Mouse (Mus musculus) liver (tissue): ENCODE results near the gene Crygd.

Experiments
- DNase-seq: peaks from one replicate; pipeline ENCODE4 v3.0.0-alpha.2; 2020; ENCODE audit warnings: mixed read lengths

Crygd gene

DNA sequence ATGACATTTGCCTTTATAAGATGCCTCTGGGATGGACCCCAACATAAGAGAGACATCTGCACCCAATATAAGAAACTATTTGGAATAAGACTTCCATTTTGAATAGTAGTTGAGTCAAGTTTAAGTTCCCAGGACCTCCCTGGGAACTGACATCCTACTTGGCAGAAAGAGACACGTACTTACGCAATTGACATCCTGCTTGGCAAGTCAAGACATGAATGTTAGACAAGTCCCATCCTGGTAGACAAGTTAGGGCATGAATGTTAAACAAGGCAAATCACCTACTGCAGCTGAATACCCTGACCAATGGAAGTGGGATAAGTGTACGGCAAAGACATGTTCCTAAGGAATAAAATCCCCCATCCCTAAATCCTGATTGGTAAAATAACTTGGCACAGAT is 21.4 kb downstream of the Crygd start:
- no peak for DNase-seq

DNA sequence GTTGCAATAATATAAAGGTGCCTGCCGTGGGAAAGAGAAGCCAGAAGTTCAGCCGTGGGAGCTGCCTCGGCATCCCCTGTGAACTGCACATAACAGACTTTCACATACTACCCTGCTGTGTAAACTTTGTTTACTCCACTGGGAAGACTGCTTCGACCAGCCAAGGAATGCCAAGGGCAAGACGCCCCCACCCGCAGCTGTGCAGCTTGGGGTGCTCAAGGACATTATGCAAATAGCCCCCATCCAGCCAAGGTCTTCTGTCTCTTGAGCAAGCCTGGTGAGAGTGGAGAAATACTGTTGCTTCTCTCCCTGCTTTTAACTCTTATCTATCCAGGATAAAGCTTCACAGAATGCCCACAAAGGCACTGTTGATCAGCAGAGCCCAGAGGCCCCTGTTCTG is 22.4 kb downstream of the Crygd start:
- no peak for DNase-seq

DNA sequence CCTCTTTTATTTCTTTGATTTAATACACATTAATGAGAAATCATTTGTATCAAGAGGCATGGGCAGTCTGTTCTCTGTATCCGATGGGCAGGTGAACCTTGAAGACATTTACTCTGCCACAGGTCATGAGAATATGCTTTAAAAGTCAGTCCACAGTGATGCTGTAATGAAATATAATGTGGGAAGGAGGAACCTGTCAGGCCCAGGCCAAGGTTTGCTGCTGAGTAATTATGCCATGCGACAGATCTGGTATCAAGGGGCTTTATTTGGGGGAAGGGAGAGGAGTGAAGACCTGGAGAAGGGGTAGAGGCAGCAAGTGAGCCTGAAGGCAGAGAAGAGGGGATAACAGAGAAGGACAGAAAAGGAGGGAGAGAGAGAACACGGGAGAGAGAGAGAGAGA is 23.6 kb downstream of the Crygd start:
- DNase-seq: no peak

GRCm38 (mm10) chr1:65037542-65037941 is 25.7 kb downstream of the Crygd start:
- DNase-seq: no peak

DNA sequence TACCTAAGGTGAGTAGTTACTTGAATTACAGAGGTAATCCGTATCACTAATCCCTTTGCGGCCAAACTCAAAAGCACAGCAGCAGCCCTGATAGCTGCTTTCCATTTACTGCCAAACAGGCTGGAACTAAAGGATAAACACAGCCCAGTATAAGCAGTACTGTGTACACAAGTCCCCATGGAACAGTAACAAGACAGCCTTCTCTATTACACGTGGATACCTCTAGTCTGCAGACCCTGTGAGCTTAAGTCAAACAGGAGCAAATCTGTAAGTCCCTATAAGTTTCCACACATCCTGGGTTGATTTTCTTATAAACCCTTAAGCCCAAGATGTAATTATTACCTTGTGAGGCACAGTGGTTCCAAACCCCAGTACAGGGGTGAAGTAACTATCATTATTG is 27.7 kb downstream of the Crygd start:
- no peak for DNase-seq

GRCm38 (mm10) chr1:65032641-65033040 is 30.6 kb downstream of the Crygd start, which contains the start of gene Akr1cl:
Gene Akr1cl, minus strand, starts transcription at chr1:65032759.
- DNase-seq: no peak

DNA sequence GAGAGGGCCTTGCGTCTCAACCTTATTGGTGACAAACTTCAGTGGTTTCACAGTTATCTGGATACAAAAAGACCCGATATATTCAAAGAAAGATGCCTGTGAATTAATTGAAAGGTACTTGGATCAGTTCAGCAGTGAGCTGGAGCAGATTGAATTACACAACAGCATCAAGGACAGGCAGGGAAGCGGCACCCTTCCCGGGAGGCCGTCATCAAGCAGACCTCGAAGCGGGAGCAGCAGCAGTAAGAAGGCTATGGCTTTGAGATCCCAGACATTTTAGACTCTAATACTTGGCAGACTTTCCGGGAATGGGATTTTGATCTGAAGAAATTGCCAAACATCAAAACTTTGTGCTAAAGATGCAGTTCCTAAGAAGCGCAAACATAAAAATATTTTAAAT is 35.0 kb downstream of the Crygd start:
- no peak for DNase-seq

DNA sequence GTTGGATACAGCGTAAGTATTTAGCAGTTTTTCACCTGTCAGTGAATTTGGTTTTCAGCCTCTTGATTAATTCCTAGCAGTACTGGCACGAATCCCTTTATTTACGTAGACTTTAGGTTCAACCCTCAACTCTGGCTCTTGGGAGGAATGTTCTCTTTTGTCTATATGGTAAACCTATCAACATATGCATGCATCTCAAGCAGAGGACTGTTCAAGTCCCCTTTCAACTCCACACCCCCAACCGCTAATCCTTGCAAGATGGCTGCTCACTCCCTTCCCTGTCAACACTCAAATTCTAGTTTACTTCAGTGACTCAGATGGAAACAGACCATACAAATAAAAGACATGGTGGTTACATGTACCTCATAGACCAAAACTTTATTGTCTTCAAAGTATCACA is 50.5 kb downstream of the Crygd start:
- no peak for DNase-seq
